Mouse (Mus musculus) kidney, postnatal 10 days (tissue): ENCODE measurements at regions not wholly inside any gene's neighbourhood (a gene's known extent, or its start where the extent isn't known, plus 50 kb on each side); places are given as distances from the start of the nearest gene placed in this dataset.

Experiments
- DNase-seq: peaks from one replicate; pipeline ENCODE4 v3.0.0; 2021; ENCODE audit warnings: mixed read lengths

DNA sequence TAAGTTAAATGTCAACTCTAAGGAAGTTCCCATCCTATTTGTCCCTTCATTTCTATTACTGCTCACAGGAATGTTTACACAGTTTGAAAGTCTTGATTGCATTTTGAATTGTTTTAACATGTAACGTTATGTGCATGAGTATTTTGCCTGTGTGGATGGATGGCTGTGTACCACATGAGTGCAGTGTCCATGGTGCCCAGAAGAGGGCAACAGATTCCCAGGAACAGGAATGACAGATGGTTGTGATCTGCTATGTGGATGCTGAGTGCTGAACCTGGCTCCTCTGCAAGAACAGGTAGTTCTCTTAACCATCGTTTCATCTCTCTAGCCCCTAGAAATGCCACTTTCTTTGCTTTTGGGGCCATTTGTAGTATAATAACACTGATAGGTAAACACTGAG lies 597.9 kb upstream of the Zwint start:
- no peak for DNase-seq

DNA sequence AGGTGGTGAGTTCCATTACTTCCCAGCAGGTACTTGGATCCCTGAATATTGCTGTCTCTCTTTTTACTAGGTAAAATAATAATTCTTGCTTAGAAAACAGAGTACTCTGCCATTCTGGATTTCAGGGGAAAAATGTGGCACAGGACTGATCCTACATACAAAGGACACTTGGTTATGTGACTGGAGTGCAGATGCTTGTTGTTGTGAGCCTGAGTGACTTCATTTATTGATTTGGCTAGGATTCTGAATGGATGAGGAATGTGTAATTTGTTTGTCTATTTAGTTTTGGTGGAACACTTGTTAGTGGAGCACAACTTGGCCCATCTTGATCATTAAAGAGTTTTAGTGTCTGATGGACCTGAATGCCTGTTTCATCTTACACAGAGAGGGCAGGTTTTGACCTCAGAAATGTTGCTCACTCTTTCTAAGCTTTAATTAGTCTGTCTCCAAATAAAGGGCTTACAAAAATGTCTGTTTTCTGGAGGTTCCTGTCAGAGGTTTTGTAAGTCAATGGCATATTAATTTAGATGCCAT lies 583.4 kb upstream of the Zwint start:
- no peak for DNase-seq

DNA sequence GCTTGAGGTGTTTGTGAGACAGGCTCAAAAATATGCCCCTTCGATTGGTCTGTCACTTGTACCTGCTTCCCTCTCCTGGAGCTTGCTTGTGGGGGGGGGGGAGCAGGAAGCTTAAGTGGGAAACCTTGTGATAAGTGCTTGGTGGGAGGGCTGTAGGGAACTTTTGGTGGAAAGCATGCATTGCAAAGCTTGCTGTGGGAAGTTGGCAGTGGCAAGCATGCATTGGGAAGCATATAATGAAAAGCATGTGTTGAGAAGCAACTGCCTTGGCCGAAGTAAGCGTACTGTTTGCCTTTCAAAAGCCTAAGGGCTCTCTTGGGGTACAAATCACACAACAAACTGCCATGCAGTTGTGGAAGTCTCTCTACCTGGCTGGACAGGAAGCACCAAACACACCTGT lies 576.3 kb upstream of the Zwint start:
- DNase-seq = no peak

DNA sequence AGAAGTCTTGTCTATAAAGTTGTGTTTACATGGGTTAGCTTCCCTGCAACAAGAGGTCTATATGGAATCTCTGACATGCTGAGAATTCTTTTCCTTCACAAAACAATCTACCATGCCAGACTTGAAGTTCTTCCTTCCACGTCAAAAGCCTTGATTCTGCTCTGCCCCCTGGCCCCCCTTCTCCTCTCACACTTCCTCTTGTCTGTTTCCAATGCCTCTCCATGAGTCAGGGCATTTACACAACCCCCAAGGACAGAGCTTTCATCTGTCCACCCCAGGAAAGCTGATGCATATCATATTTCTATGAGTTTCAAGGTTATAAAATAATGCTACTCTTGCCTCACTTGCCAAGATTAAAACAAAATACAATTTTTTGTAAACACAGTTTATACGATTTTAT lies 557.7 kb upstream of the Zwint start:
- DNase-seq = no peak

DNA sequence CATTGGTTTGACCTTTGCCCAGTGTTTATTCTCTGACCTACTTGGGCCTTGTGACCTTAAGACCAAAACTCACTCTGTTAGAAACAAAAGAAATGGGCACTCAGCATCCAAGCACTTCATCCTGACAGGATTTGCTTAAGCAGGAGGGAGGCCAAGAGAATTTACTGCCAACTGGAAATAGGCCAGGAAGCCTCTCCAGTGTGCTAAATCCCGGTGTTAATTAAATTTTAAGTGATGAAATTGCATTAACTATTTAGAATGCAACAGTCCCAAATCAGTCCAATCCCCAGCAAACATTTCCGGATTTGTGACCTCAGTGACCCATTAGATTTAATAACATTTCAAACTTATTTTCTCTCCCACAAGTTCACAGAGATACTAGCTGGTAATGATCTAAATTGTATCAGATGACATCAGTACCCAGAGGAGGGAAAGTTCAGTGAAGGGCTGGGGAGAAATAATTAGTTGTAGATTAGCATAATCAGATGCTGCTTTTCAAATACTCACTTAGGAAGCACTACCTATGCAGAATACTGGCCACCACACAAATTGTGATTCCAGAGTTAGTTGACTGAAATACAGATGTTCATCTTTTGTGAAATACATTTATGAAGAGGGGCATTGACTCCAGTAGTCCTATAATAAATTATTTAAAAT lies 555.4 kb upstream of the Zwint start:
- DNase-seq = peak; percentile 13

DNA sequence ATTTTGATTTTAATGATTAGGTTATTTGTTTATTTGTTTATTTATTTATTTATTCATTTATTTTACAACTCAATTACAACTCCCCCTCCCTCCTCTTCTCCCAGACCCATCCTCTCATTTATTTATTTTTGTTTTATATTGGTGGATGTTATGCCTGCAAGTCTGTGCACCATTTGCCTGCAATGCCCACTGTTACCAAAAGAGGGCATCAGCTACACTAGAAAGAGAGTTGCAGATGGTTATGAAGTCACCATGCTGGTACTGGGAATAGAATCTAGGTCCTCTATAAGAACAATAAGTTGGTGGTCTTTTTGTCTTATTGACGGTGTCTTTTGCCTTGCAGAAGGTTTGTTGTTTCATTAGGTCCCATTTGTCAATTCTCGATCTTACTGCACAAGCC lies 535.2 kb upstream of the Zwint start:
- no peak for DNase-seq

DNA sequence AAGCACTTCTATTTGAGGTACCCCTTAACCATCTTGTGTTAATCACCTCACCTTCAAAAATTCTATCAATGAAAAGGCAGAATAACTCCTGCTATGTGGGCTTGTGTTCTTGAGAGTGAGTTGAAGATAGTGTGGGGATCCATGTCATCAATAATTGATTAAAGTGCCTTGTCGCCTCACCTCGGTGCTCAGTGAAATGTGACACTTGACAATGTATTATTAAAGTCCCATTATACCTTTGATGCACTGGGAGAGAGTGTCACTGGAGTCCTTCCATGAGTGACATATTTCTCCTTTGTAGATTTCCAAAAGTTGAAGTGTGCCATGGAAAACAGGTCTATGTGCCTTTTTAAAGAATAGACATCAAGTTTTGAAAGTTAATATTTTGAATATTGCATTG lies 522.2 kb upstream of the Zwint start:
- DNase-seq = no peak
